Mouse (Mus musculus): Measurements from ENCODE around the gene Tbc1d10c.

DNA sequence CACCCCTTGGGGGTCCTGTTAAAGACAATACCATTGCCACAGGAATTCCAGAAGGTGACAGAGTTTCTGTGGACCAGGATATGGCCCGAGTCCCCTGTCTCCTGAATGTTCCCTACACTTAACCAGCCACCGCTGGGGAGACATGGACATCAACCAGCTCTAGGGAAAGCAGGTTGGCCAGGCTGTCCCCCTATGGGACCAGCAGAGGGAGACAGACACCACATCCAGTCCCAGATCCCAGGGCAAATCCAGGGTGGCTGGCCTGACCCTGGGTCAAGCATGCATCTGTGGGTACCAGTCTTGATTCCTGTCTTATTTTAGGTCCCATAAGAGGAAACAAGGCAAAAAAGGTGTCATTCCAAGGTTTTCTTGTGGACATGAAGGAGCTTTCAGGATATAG, 15.9 kb upstream of the Tbc1d10c start:
- TF ChIP-seq CTCF (IDR thresholded peaks at IDR 0.05; ENCODE audit: extremely low read depth, insufficient read depth, low read length): peak; percentile 90
- no peak for TF ChIP-seq POLR2A (IDR thresholded peaks at IDR 0.05; ENCODE audit: extremely low read depth, insufficient read depth, low read length)

All from cortical plate, adult 2 months (tissue).